Mouse (Mus musculus): ENCODE results near the gene Slc6a21. TPM values are rescaled to one million over a fixed set of nuclear protein-coding genes. Genes with fewer than 3 reads are reported as not detected.
"Not testable (repeated sequence)": the region's sequence is repeated elsewhere in the genome, so short reads cannot be mapped to it uniquely, and the experiment has no call there.

Gene Slc6a21
- total RNA-seq, 2 experiments from 2014 or later = 0.41 to 0.60 TPM

DNA sequence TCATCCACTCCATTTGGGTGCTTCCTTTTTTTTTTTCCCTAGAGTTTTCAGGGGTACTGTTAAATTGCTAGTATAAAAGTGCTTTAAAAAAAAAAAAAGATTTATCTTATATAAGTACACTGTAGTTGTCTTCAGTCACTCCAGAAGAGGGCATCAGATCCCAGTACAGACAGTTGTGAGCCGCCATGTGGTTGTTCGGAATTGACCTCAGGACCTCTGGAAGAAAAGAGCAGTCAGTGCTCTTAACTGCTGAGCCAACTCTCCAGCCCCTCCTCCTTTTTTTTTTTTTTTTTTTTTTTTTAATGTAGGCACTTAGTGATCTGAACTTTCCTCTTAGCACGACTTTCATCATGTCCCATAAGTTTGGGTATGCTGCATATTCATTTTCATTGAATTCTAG, 29.6 kb upstream of the Slc6a21 start:
- intact Hi-C loops (cut with DNase I) = no loop called here
- DNase-seq (ENCODE audit: extremely low spot score in 1 of 2, low spot score in 2 of 2) = no peak

DNA sequence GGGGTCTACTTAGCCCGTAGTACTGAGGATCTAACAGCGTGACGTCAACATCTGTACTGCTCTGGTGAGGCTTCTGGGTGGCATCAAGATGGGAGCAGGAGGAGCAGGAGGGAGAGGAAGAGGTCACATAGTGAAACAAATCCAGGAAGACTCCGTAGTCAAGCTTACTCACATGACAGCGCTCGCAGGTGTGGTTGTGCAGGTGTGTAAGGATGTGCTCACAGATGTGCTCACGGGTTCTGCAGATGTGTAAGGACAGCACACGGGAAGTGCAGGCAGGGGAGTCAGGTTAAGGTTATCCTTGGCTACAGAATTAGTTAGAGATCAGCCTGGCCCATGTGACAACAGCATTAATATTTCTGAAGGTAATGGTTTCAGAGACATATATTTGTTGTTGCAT, 23.5 kb upstream of the Slc6a21 start:
- peak in 1 of 2 experiments; percentile 8 for DNase-seq (ENCODE audit: extremely low spot score in 1 of 2, low spot score in 2 of 2)
- intact Hi-C loops (cut with DNase I) = no loop called here

DNA sequence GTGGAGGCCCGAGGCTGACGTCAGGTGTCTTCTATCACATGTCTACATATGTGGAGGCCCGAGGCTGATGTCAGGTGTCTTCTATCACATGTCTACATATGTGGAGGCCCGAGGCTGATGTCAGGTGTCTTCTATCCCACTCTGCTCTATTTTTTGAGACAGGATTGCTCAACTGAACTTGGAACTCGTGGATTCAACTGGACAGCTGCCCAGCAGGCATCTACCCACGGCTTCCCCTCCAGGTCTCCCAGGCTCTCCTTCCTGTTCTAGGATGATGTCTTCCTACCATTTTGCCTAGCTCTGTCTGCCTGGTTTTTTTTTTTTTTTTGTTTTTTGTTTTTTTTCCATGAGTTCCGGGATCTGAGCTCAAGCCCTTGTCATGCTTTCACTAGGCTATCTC, 21.5 kb upstream of the Slc6a21 start:
- DNase-seq (ENCODE audit: extremely low spot score in 1 of 2, low spot score in 2 of 2) = peak in 1 of 2 experiments; percentile 26
- intact Hi-C loops (cut with DNase I) = not testable (repeated sequence)

DNA sequence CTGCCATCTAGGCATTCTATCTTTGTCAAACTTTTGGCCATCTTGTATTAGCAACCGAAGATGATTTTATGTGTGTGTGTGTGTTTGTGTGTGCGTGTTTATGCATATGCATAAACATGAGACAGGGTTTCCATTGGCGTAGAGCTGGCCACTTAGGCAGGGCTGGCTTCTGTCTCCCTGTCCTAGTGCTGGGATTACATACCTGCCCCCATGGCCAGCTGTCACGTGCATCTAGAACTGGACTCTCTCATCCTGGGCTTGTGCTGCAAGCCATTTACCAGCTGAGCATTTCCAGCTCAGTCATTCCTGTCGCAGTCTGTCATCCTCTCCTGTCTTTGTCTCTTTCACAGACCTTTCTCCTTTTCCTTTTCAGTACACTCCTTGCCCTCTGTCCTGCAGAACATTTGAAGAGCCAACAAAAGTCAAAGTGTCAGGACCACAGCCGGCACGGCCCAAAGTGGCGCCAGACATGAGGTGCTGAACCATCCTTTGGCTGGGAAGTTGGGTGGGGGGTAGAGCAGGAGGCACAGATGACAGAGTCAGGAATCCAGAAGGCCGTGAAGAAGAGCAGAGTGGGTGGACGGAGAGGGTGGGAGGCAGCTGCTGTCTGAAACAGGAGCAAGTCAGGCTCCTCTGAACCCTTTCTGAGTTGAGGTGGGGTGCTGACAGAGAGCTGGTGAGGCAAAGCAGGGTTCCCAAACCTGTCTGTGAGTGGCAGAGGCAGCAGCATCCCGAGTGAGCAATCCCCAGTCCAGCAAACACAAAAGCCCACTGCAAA, 20.1 kb upstream of the Slc6a21 start:
- peak in 1 of 2 experiments; percentile 40 for DNase-seq (ENCODE audit: extremely low spot score in 1 of 2, low spot score in 2 of 2)
- intact Hi-C loops (cut with DNase I) = no loop called here

DNA sequence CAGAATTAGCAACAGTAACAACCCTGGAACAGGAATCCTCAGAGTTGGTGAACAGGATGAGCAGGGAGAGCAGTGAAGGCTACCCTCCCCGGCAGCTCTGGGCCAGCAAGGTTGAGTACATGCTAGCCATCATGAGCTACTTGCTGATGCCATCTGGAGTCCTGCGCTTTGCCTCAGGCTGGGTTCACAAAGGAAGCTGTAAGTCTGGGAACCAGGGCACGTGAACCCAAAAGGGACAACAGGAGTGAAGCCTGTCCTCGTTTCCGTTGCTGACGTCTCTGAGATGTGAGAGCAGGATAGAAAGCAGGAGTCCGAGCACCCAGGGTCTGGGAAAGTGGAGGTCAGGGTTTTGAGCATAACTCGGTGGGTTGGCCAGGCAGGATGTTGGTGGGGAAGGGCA, 18.0 kb upstream of the Slc6a21 start:
- DNase-seq (ENCODE audit: extremely low spot score in 1 of 2, low spot score in 2 of 2) = peak in 1 of 2 experiments; percentile 16
- intact Hi-C loops (cut with DNase I) = no loop called here

DNA sequence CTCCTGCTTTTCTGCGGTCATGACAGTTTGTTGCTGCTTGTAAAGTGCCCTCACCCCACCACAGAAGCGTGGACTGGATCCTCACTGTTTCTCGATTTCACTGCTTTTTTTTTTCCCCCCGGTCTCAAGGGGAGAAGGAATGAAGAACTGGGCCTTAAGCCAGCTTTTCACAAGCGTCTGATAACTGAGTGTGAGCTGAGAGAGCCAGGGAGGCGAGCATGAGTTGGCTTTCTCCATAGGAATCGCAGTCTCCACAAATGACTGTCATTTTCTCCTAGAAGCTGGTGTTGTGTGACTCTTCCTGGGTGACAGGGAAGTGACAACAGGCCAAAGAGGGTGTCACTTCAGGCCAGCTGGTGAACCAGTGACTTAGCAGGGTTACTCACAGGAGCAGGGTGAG, 15.0 kb upstream of the Slc6a21 start:
- intact Hi-C loops (cut with DNase I) = no loop called here
- peak in 1 of 2 experiments; percentile 17 for DNase-seq (ENCODE audit: extremely low spot score in 1 of 2, low spot score in 2 of 2)

DNA sequence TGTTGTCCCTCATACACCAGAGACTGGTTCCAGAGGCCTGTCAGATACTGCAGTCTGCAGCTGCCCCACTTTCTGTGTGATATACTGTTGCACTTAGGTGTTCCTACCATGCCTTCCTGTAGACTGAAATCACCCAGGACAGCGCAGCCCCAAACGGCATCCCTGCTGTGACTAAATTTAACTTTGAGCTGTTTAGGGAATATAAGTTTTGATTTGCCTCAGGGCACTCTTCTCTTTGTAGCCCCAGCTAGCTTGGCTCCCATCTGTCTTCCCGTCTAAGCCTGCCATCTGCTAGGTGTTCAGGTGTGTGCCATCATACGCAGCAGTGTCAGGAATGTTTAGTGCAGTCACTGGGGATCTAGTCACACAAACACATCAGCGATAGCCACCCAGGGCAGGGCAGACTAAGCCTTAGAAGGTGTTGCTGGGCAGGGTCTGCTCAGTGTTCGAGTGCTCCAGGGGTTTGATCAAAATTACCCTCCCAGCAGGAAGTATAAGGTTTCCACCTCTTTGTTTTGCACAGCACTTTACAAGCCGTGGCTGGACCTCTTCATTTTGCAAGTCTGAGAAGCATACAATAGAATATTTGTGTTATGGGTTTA, 14.2 kb upstream of the Slc6a21 start:
- intact Hi-C loops (cut with DNase I) = no loop called here
- DNase-seq (ENCODE audit: extremely low spot score in 1 of 2, low spot score in 2 of 2) = peak in 1 of 2 experiments; percentile 16

DNA sequence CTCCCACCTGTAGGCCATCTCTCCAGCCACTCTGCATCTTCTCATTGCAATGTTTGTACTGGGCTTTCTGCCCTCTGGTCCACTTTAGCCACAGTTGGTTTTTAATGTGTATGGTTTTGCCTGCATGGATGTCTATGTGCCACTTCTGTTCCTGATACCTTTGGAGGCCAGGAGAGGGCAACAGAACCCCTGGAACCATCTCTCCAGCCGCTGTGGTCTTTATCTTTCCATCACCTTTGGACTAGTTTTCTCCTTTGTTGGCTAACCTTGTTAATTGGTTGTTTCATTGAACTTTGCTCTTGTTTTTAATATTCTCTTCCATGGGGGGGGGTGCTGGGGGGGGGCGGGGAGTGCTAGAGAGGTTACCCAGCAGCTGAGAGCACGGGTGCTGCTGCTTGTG, 13.0 kb upstream of the Slc6a21 start:
- DNase-seq (ENCODE audit: extremely low spot score in 1 of 2, low spot score in 2 of 2) = no peak
- intact Hi-C loops (cut with DNase I) = no loop called here

DNA sequence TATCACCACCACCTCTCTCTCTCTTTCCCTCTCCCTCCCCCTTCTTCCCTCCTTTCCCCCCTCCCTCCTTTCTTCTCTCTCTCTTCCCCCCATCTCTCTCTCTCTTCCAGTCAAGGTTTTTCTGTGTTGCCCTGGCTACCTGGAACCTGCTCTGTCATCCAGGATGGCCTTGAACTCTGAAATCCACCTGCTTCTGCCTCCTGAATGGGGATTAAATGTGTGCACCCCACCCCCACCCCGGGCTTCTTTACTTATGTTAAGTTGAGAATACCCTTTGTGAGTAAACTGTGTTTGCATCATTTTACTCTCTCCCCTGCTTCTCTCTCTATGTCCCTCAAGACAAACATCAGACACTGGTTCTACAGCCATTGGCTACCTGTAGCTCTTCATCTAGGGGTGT, 11.8 kb upstream of the Slc6a21 start:
- intact Hi-C loops (cut with DNase I) = no loop called here
- no peak for DNase-seq (ENCODE audit: extremely low spot score in 1 of 2, low spot score in 2 of 2)

DNA sequence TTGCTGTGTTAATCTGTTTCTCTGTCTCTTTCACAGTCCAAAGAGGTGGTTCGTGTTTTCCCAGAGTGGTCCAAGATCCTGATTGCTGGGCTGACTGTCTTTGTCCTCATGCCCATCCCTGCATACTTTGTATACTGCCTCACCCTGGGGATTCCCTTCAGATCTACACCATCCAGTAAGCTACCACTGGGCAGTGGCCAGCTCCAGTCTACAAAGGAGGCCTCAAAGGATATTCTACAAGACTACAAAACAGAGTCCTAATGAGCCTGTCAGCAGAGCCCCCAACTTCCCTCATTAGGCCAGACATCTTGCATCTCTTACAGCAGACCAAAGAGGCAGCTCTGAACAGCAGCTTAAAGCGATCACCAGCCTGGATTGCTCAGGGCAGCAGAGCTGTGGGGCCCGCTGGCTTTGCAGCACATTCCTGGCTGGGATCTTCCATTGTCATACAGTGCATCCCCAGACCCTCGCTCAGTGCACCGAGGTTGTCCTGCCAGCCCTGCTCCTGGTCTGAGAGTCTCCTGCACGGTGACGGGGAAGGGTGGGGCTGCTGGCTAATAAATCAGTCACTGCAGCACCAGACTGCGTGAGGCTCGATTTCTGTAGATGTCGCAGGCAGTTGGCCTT, 4.4 kb upstream of the Slc6a21 start:
- DNase-seq (ENCODE audit: extremely low spot score in 1 of 2, low spot score in 2 of 2) = no peak
- intact Hi-C loops (cut with DNase I) = no loop called here

DNA sequence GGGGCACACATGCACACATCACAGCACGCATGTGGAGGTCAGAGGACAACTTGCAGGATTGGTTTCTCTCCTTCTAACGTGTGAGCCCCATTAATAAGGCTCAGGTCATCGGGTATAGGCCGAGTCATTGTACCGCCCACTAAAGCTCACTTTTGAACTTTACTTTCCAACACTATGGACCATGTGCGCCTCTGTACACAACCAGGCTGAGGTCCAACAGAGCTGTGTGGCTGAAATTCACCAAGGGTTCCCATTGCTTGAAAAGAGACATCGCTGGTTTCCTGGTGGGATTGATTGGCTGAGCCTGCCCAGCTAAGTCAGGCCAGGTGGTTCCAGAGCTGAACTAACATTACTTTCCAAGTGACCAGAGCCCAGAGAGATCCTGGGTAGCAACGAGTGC, 3.6 kb upstream of the Slc6a21 start:
- no peak for DNase-seq (ENCODE audit: extremely low spot score in 1 of 2, low spot score in 2 of 2)
- intact Hi-C loops (cut with DNase I) = no loop called here

DNA sequence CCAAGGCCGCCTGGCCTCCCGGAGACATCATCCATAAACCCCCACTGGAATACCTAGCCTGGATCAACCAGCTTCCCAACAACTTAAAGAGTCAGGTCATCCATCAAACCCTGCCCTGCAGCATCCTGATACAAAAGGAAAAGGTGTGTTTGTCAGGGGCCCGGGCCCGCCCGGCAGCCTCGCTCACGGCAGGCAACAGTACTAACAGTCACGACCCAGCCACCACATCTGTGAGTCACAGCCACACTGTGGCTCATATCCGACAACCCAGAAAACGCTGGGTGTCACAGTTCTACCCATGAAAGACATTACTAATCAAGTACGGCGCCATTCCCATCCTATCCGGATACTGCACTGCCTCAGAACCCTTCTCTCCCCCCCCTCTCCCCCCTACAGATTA, 9.2 kb downstream of the Slc6a21 start:
- no peak for DNase-seq (ENCODE audit: extremely low spot score in 1 of 2, low spot score in 2 of 2)
- intact Hi-C loops (cut with DNase I) = no loop called here

DNA sequence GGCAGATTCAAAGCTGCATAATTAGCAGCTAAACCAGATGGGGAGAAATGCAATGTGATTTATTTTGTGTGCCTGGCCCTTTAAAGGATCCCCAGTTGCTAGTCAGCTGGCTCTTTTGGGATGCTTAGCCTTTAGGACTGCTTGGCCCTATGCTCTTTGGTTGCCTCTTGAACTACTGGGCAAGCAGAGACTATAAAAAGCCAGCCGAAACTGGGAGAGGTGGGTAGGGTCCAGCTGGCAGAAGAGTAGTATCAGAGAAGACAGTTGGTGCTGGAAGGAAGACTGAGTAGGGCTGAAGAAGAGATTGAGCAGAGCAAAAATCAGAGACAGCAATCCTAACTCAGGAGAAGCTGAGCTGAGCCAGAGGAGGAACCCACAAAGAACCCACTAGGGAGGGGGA, 19.3 kb downstream of the Slc6a21 start:
- no peak for DNase-seq (ENCODE audit: extremely low spot score in 1 of 2, low spot score in 2 of 2)
- intact Hi-C loops (cut with DNase I) = no loop called here

DNA sequence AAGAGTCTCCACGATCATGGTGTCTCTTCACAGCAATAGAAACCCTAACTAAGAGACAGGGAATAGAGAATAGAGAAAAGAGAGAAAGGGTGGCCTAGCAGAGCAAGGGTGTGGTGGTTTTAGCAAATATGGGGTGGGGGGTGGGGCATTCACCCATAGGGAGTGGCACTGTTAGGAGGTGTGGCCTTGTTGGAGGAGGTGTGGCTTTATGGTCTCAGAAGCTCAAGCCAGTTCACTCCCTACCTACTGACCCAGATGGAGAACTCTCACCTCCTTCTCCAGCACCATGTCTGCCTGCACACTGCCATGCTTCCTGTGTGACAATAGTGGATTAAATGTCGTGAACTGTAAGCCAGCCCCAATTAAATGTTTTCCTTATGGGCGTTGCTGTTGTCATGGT, 20.2 kb downstream of the Slc6a21 start:
- intact Hi-C loops (cut with DNase I) = no loop called here
- DNase-seq (ENCODE audit: extremely low spot score in 1 of 2, low spot score in 2 of 2) = no peak

DNA sequence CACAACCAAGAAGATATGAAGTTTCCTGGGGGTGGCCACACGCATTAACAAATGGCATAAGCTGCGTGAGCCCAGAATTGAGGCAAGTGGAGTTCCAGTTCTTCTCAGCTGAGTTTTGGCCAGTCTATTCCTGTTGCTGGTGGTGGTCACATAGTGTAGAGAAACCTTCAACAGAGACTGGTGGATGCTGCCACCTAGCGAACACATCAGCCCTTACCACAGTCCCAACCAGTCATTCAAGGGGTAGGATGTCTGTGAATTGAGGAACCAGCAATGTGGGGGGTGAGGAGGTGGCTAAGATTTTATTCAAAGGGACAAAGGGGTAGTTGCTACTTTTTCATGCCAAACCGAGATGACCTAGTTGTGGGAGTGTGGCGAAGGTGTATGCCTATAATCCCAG, 22.4 kb downstream of the Slc6a21 start:
- intact Hi-C loops (cut with DNase I) = loop anchor here (2.0 kb wide), 1 partner anchor 137 kb away; the partner anchor contains the start of gene Slc17a7
- peak; percentile 75 to 83 for DNase-seq (ENCODE audit: extremely low spot score in 1 of 2, low spot score in 2 of 2)

DNA sequence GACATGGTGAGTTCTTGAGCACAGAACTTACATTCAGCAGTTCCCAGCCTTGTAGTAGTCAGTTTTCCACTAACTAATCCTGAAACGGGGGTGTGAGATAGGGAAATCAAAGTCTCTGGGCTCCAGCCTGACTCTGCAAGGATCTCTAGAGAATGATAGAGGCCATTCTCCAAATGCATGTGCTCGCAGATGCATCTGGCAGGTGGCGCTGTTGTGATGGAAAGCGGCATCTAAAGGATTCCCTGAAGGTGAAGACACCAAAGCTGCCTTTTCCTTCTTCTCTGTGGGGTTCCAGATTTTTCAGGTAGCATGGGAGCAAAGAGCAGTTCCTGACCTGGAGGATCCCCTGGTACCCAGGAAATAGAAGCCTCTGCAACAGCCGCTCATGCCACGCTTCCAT, 23.0 kb downstream of the Slc6a21 start:
- DNase-seq (ENCODE audit: extremely low spot score in 1 of 2, low spot score in 2 of 2) = peak; percentile 75 to 82
- intact Hi-C loops (cut with DNase I) = no loop called here

DNA sequence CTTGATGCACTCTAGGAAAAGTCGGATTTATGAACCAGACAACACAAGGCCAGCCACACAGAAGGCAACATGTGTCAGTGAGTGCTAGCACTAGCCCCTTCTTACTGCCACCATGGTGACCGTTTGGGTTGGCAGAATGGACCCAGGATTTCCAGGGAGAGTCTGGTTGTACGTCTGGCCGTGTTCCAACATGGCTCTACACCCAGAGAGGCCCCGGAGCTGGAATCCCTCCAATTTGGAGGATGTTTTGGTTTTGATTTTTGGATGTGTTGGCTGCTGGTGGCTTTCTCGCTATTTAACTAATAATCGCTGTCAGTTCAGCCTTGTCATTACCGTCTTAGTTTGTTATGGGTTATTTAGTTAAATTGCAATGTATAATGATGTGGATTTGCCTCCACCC, 25.3 kb downstream of the Slc6a21 start:
- intact Hi-C loops (cut with DNase I) = no loop called here
- DNase-seq (ENCODE audit: extremely low spot score in 1 of 2, low spot score in 2 of 2) = peak in 1 of 2 experiments; percentile 53

DNA sequence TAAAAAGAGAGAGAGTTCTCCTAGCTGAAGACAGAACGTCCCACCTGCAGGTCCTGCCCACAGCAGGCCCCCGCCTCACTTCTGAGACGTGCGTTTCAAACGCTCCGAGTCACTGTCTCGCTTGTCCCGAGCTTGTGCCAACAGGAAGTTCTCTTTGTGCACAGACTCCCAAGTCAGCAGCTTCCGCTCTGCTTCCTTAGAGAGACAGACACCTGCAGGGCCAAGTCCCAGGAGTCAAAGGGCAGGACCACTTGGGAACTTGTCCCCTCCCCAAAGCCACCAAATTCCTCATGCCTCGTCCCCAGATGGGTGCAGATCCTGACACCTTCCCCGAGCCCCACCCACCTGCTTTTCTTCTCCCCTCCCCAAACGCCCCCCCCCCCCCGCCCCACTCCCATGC, 27.6 kb downstream of the Slc6a21 start:
- DNase-seq (ENCODE audit: extremely low spot score in 1 of 2, low spot score in 2 of 2) = no peak
- intact Hi-C loops (cut with DNase I) = loop anchor here (5.0 kb wide), 1 partner anchor 37 kb away; no protein-coding TSS in a partner anchor

DNA sequence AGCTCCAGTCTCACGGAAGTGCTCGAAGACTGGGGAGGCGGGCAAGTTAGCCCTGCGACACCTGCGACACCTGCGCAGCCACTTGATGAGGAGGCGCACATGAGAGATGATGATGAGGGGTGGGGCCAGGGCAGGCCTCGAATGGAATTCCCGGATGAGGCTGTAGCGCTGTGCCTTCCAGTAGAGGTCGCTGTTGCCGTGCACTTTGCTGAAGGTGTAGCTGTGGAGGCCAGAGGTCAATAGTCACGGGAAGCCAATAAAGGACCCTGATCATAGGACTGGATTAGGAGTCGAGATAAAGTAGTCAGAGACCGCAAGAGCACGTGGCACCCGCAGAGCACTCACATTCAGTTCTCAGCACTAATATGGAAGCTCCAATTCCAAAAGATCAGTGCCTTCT, 28.0 kb downstream of the Slc6a21 start:
- intact Hi-C loops (cut with DNase I) = loop anchor here (5.0 kb wide), 1 partner anchor 37 kb away; no protein-coding TSS in a partner anchor
- peak; percentile 34 to 82 for DNase-seq (ENCODE audit: extremely low spot score in 1 of 2, low spot score in 2 of 2)
